Mouse (Mus musculus) G1E (cell line): ENCODE results near the gene Ormdl2.

Experiments
- CTCF ChIP-seq: IDR thresholded peaks from 2 replicates; pipeline ENCODE4 v1.5.1; 2012; ENCODE audit warnings: low read depth, low read length, inconsistent platforms, mixed read lengths
- GATA1 ChIP-seq: IDR thresholded peaks from 2 replicates; pipeline ENCODE4 v1.6.1; 2012; ENCODE audit warnings: borderline replicate concordance, low read length, inconsistent platforms, mixed read lengths
- GATA2 ChIP-seq: IDR thresholded peaks from 2 replicates; pipeline ENCODE4 v1.6.1; 2012; ENCODE audit warnings: low read depth, low read length, inconsistent platforms, borderline replicate concordance

GRCm38 (mm10) chr10:128845516-128845915, 24.1 kb upstream of the Ormdl2 start:
- TF ChIP-seq CTCF, result no peak
- no peak for TF ChIP-seq GATA2
- TF ChIP-seq GATA1, result no peak
